Mouse (Mus musculus) midbrain, embryonic 14.5 days (tissue): ENCODE measurements around the gene Gal. TPM values are rescaled to one million over a fixed set of nuclear protein-coding genes. Genes with fewer than 3 reads are reported as not detected.

Experiments
- ATAC-seq: fragments of 200-750 bp; cut with Nextera tagmentation; 2 replicates; pipeline ENCODE4 v1.8.0; 2017; ENCODE audit warnings: moderate number of reproducible peaks, moderate library complexity; ENCODE audit not compliant: low FRiP score, low TSS enrichment
- DNase-seq: peaks from one replicate; pipeline ENCODE4 v3.0.0-alpha.2; 2015
- H3K27ac ChIP-seq: fragments of 300-500 bp; sonication (generic); replicated peaks from 2 replicates; pipeline ENCODE4 v1.5.1; 2014; ENCODE audit warnings: mild to moderate bottlenecking, low read depth, low read length, moderate library complexity
- H3K27me3 ChIP-seq: fragments of 300-500 bp; sonication (generic); 2 replicates; pipeline ENCODE4 v1.6.1; 2014; ENCODE audit warnings: low read length, control low read depth, mixed read lengths; ENCODE audit not compliant: control insufficient read depth, insufficient read depth
- H3K36me3 ChIP-seq: fragments of 300-500 bp; sonication (generic); 2 replicates; pipeline ENCODE4 v1.6.1; 2014; ENCODE audit warnings: low read length, control low read depth; ENCODE audit not compliant: control insufficient read depth, insufficient read depth
- H3K4me1 ChIP-seq: fragments of 300-500 bp; sonication (generic); 2 replicates; pipeline ENCODE4 v1.6.1; 2014; ENCODE audit warnings: mild to moderate bottlenecking, antibody characterized with exemption, low read length, control low read depth; ENCODE audit not compliant: control insufficient read depth, insufficient read depth
- H3K4me2 ChIP-seq: fragments of 300-500 bp; sonication (generic); 2 replicates; pipeline ENCODE4 v1.6.1; 2014; ENCODE audit warnings: mild to moderate bottlenecking, low read length, moderate library complexity
- H3K4me3 ChIP-seq: fragments of 300-500 bp; sonication (generic); replicated peaks from 2 replicates; pipeline ENCODE4 v1.5.1; 2014; ENCODE audit warnings: low read depth, low read length
- H3K9ac ChIP-seq: fragments of 300-500 bp; sonication (generic); replicated peaks from 2 replicates; pipeline ENCODE4 v1.6.1; 2014; ENCODE audit warnings: mild to moderate bottlenecking, low read length, moderate library complexity
- H3K9me3 ChIP-seq: fragments of 300-500 bp; sonication (generic); 2 replicates; pipeline ENCODE4 v1.6.1; 2016; ENCODE audit warnings: low read length, control low read depth, mixed read lengths; ENCODE audit not compliant: control insufficient read depth
- WGBS: fragments of 180-500 bp; shearing (Covaris S2); extraction: QIAGEN DNeasy Blood & Tissue Kit; methylation state at CpG from one replicate; pipeline ENCODE4 v1.1.7; 2014; 5-methylcytosine and 5-hydroxymethylcytosine counted together
- polyA plus RNA-seq: library from polyadenylated mRNA; unstranded; fragments of >200 nt; fragmentation: Nextera tagmentation; extraction: Ambion mirVana; gene quantifications from 2 replicates; pipeline ENCODE4 v1.2.1, GENCODE M21; 2014

Gal gene
- polyA plus RNA-seq, 1 experiment from 2014 or later = 4.6 TPM

DNA sequence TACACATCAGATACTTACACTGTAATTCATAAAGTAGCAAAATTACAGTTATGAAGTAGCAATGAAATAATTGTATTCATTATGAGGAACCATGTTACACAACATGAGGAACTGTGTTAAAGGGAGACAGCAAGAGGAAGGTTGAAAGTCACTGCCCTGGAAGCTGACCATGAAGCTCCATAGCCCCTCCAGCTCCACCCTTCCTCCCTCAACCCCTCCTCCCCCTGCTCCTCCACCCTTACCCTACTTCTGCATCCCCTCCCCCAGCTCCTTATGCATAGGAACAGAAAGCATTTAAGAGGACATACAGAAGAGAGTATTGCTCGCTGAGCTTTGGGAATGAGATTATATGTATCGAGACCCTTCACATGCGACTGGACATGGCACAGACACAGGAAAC, 35.7 kb downstream of the Gal start:
- Histone ChIP-seq H3K27me3 (no peaks in the 10 kb centered on the region), H3K9me3 (no peaks in the 10 kb centered on the region), H3K27ac (no peak overlapping the region), H3K4me3 (no peak overlapping the region), H3K4me1 (no peaks in the 10 kb centered on the region), H3K36me3 (peaks cover 3% of the 10 kb centered on the region; the same call in 1 of the 2 replicates), H3K4me2 (no peak overlapping the region), H3K9ac (no peak overlapping the region)
- no peak for DNase-seq
- ATAC-seq = no peak
- WGBS = 94% methylated on average over 3 of the region's 3 CpGs

- no peak overlapping the region for H3K4me2 ChIP-seq
- H3K9ac ChIP-seq = no peak overlapping the region
- WGBS = 33% methylated on average over 4 of the region's 4 CpGs
- H3K4me3 ChIP-seq = no peak overlapping the region
- H3K27ac ChIP-seq = no peak overlapping the region
- H3K36me3 ChIP-seq = peaks cover 3% of the 10 kb centered on the region; the same call in 1 of the 2 replicates
- H3K27me3 ChIP-seq = no peaks in the 10 kb centered on the region
- H3K4me1 ChIP-seq = no peaks in the 10 kb centered on the region
- DNase-seq = no peak
- ATAC-seq = no peak
- no peaks in the 10 kb centered on the region for H3K9me3 ChIP-seq
These were observed 37.2 kb downstream of the Gal start for GRCm38 (mm10) chr19:3376966-3377715.

DNA sequence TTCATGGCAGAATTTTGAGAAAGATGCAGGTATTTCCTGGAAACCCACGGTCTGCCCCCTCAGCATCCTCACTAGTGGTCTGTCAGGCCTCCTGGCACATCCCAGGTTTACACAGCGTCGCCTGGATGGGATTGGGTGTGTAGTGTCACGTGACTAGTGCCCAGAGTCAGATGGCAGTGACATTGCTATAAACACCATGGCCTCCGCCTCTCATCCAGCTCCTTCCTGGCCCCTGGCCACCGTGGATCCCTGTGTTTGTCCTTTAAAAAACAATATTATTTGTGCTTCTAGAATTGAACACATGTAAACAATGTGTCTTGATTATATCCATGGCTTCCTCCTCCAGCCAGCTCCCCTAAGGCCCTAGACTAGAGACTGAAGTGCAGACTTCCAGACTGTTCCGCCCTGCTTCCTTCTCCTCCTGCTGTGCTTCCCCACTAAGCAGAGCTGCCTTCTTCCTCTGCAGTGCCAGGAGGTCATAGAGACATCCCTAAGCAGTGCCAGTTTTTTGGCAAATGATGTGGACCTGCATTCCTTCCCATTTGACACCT, 38.3 kb downstream of the Gal start:
- H3K4me2 ChIP-seq = no peak overlapping the region
- ATAC-seq (no peak), DNase-seq (no peak)
- no peak overlapping the region for H3K9ac ChIP-seq
- H3K4me1 ChIP-seq = no peaks in the 10 kb centered on the region
- no peaks in the 10 kb centered on the region for H3K9me3 ChIP-seq
- no peaks in the 10 kb centered on the region for H3K27me3 ChIP-seq
- H3K4me3 ChIP-seq = no peak overlapping the region
- WGBS = 75% methylated on average over 7 of the region's 7 CpGs
- H3K36me3 ChIP-seq = peaks cover 3% of the 10 kb centered on the region; the same call in 1 of the 2 replicates
- no peak overlapping the region for H3K27ac ChIP-seq

DNA sequence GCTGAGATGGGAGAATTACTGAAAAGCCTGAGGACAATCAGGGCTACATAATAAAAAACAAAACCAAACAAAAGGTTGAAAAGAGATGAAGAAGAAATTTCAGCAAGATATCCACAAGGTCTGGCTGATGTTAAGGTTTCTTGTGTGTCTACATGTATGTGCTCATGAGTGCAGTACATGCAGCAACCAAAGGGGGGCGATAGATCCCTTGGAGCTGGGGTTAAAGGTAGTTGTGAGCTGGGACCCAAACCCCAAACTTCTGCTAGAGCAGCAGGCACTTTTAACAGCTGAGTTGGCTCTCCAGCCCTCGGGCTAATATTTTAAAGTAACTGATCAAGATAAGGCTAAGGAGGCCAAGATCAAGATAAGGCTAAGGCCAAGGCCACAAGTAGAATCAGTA, 40.3 kb downstream of the Gal start:
- DNase-seq (no peak), ATAC-seq (no peak)
- no peak overlapping the region for H3K27ac ChIP-seq
- H3K4me3 ChIP-seq = no peak overlapping the region
- no peaks in the 10 kb centered on the region for H3K4me1 ChIP-seq
- no peak overlapping the region for H3K9ac ChIP-seq
- H3K9me3 ChIP-seq = no peaks in the 10 kb centered on the region
- 57% methylated on average over 2 of the region's 2 CpGs for WGBS
- H3K4me2 ChIP-seq = no peak overlapping the region
- no peaks in the 10 kb centered on the region for H3K27me3 ChIP-seq
- no peaks in the 10 kb centered on the region for H3K36me3 ChIP-seq

DNA sequence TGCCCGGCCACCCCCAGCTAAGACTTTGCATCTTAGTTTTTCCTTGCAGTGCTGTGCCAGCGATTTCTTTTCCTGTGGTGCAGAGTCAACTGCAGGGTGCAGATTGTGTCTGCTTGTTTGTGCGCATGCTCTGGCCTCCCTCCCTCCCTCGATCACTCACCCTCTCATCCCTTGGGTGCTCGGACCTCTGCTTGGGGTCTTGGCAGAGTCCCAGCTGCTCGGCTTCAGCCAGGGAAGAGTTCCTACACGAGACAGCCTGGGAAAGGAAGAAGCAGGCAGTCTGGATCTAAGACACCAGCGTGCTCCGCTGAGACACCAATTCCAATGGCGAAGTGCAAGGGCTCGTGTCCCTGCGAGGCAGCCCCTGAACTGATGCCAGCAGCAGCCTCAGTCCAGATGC, 41.0 kb downstream of the Gal start:
- H3K4me1 ChIP-seq = no peaks in the 10 kb centered on the region
- no peak for ATAC-seq
- DNase-seq = no peak
- H3K4me3 ChIP-seq = no peak overlapping the region
- no peaks in the 10 kb centered on the region for H3K27me3 ChIP-seq
- H3K36me3 ChIP-seq = no peaks in the 10 kb centered on the region
- WGBS = 73% methylated on average over 12 of the region's 12 CpGs
- H3K9me3 ChIP-seq = no peaks in the 10 kb centered on the region
- H3K9ac ChIP-seq = no peak overlapping the region
- H3K4me2 ChIP-seq = no peak overlapping the region
- no peak overlapping the region for H3K27ac ChIP-seq

- Histone ChIP-seq H3K4me3 (no peak overlapping the region), H3K4me1 (no peaks in the 10 kb centered on the region), H3K9ac (no peak overlapping the region), H3K27me3 (no peaks in the 10 kb centered on the region), H3K27ac (no peak overlapping the region), H3K9me3 (no peaks in the 10 kb centered on the region), H3K36me3 (0 out of 2 replicates have a peak, but pooled peaks cover 4% of the 10 kb centered on the region), H3K4me2 (no peak overlapping the region)
- DNase-seq (no peak), ATAC-seq (no peak)
- WGBS = 91% methylated on average over 3 of the region's 3 CpGs
These were observed 46.1 kb downstream of the Gal start for GRCm38 (mm10) chr19:3368276-3368675.

DNA sequence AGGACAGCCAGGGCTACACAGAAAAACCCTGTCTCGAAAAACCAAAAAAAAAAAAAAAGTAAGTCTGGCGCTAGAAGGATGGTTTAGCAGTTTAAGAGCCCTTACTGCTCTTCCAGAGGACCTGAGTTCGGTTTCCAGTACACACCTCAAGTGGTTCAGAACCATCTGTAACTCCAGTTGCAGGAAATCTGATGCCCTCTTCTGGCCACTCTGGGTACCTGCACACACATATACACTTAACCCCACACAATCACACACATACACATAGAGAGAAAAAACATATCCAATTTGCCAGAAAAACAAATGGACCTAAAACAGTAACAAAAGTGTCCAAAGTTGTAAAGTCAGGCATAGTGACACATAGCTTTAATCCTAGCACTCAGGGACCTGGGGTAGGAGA, 49.3 kb downstream of the Gal start:
- Histone ChIP-seq H3K9ac (no peak overlapping the region), H3K4me2 (no peak overlapping the region), H3K27ac (no peak overlapping the region), H3K27me3 (no peaks in the 10 kb centered on the region), H3K9me3 (no peaks in the 10 kb centered on the region), H3K36me3 (0 out of 2 replicates have a peak, but pooled peaks cover 4% of the 10 kb centered on the region), H3K4me3 (no peak overlapping the region), H3K4me1 (no peaks in the 10 kb centered on the region)
- WGBS = 92% methylated on average over 3 of the region's 3 CpGs
- DNase-seq = no peak
- no peak for ATAC-seq

DNA sequence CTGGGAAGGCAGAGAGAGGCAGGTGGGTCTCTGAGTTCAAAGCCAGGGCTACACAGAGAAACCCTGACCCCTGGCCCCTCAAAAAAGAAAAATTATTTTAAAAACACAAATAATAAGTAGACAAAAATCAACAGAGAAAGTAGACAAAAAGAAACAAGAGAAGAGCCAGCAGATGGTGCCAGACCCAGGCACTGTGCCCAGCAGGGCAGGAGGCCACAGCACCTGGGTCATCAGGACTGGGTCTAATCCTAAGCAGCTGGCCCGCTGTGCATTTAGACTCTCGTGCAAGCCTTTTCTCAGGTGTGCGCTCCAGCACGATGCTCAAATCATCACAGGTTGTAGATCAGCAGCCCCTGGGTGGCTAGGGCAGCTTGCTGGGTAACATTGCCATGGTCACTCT, 50.8 kb downstream of the Gal start:
- H3K4me2 ChIP-seq = no peak overlapping the region
- no peaks in the 10 kb centered on the region for H3K4me1 ChIP-seq
- no peak overlapping the region for H3K27ac ChIP-seq
- no peak overlapping the region for H3K9ac ChIP-seq
- no peak overlapping the region for H3K4me3 ChIP-seq
- H3K27me3 ChIP-seq = no peaks in the 10 kb centered on the region
- 88% methylated on average over 4 of the region's 4 CpGs for WGBS
- ATAC-seq = no peak
- H3K9me3 ChIP-seq = no peaks in the 10 kb centered on the region
- H3K36me3 ChIP-seq = 0 out of 2 replicates have a peak, but pooled peaks cover 4% of the 10 kb centered on the region
- no peak for DNase-seq
